Mouse (Mus musculus) adipose tissue, adult 10 weeks (tissue): ENCODE measurements around the gene Vmn1r83. TPM values are rescaled to one million over a fixed set of nuclear protein-coding genes. Genes with fewer than 3 reads are reported as not detected.

Source experiments
- polyA plus RNA-seq: library from polyadenylated mRNA; stranded (reverse); fragments of 350-450 nt; fragmentation: Illumina TruSeq; extraction: RNeasy Lipid Tissue Mini Kit (QIAGEN cat#74804); gene quantifications from one replicate; pipeline ENCODE4 v1.2.3, GENCODE M21; 2014; ENCODE audit warnings: low read depth, low replicate concordance

Vmn1r83 gene
- polyA plus RNA-seq: not detected

GRCm38 (mm10) chr7:12329381-12329780 lies at the start of gene Vmn1r83:
TSS of gene Vmn1r83 (minus strand) at chr7:12329481.

GRCm38 (mm10) chr7:12369173-12369572 lies 39.9 kb upstream of the Vmn1r83 start, which contains the start of gene Vmn1r84:
TSS of gene Vmn1r84 (minus strand) at chr7:12369273.

GRCm38 (mm10) chr7:12300130-12300529 lies 29.2 kb downstream of the Vmn1r83 start, which contains the start of gene Vmn1r82:
TSS of gene Vmn1r82 (plus strand) at chr7:12300430.

Other genes starting within 250 kb of the Vmn1r83 start
- gene Vmn1r78, start 179.2 kb downstream of the Vmn1r83 start, polyA plus RNA-seq: not detected
- not detected for gene Vmn1r79, start 158.2 kb downstream of the Vmn1r83 start, polyA plus RNA-seq
- gene Vmn1r80, start 140.2 kb downstream of the Vmn1r83 start, polyA plus RNA-seq: not detected
- gene Vmn1r81, start 61.2 kb downstream of the Vmn1r83 start, polyA plus RNA-seq: not detected
- gene Vmn1r82, start 29.1 kb downstream of the Vmn1r83 start, polyA plus RNA-seq: not detected
- not detected for gene Vmn1r84, start 39.8 kb upstream of the Vmn1r83 start, polyA plus RNA-seq
- 1.8 TPM for gene Zfp551, start 93.3 kb upstream of the Vmn1r83 start, polyA plus RNA-seq
- 7.8 TPM for gene Zfp606, start 148.8 kb upstream of the Vmn1r83 start, polyA plus RNA-seq
- 1.0 TPM for gene 2900092C05Rik, start 183.0 kb upstream of the Vmn1r83 start, polyA plus RNA-seq